Mouse (Mus musculus) ES-Bruce4 (cell line): ENCODE results near the gene Ulbp1.
"Not testable (repeated sequence)": the region's sequence is repeated elsewhere in the genome, so short reads cannot be mapped to it uniquely, and the experiment has no call there.

ENCODE experiments used
- CTCF ChIP-seq: IDR thresholded peaks from one replicate; pipeline ENCODE4 v1.8.1; 2011; ENCODE audit warnings: low read depth, low read length
- EP300 ChIP-seq: IDR thresholded peaks from 2 replicates; pipeline ENCODE4 v1.6.1; 2011; ENCODE audit warnings: low read depth, low read length; ENCODE audit not compliant: insufficient read depth
- POLR2A ChIP-seq: IDR thresholded peaks from one replicate; pipeline ENCODE4 v1.8.1; 2011; ENCODE audit warnings: low read length; ENCODE audit not compliant: insufficient read depth

DNA sequence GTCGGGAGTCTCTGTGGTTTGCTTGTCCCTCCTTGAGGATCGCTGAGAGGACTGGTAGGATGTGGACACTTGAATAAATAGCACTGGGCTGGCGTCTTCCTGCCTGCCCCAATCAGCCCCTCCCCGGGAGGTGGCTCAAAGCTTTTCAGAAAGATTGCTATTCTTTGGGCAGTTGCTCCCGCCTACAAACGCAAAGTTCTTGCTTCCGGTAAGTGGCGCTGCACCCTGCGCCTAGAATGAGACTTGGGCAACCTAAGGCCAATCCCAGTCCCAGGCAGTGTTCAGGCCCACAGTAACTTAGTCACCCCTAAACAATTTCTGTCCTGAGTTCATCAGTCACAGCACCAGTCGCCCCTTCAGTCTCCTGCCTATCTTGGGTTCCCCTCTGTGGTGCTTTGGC lies 18.9 kb upstream of the Ulbp1 start:
- not testable (repeated sequence) for TF ChIP-seq POLR2A, EP300, CTCF
